Mouse (Mus musculus): Measurements from ENCODE around the gene Itgb1bp1.

DNA sequence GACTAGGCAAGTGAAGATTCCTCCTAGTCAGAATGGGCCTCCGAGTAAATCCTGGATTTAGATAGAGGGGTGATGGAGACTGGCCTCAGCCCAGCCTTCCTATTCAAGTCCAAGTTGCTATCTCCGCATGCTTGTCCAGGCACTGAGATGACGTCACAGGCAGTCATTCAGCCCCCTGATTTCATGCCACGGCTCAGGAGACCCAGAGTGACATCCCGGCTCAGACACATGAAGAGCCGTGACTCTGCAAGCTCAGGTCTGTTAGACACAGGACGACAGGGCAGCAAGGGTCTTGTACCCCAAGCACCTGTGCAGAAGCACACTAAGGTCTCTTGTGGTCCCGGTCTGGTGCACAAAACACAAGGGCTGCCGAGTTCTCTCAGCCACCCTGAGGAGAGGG lies 36.8 kb upstream of the Itgb1bp1 start:
- no peak for TF ChIP-seq CTCF (IDR thresholded peaks at IDR 0.05; ENCODE audit: control insufficient read depth, insufficient read depth, insufficient read length)
- no peak for TF ChIP-seq MYOD1 (IDR thresholded peaks at IDR 0.05; ENCODE audit: control insufficient read depth, insufficient read length, low read depth)
- no peak for TF ChIP-seq MYOG (IDR thresholded peaks at IDR 0.05; ENCODE audit: control insufficient read depth, extremely low read depth, insufficient read length)
- TF ChIP-seq USF1 (IDR thresholded peaks at IDR 0.05; ENCODE audit: low read depth): no peak
- TF ChIP-seq CEBPB (IDR thresholded peaks at IDR 0.05; ENCODE audit: low read depth): no peak
- no peak for TF ChIP-seq MAX (IDR thresholded peaks at IDR 0.05)

Measured in C2C12 (cell line).